In the genomic region with DNA sequence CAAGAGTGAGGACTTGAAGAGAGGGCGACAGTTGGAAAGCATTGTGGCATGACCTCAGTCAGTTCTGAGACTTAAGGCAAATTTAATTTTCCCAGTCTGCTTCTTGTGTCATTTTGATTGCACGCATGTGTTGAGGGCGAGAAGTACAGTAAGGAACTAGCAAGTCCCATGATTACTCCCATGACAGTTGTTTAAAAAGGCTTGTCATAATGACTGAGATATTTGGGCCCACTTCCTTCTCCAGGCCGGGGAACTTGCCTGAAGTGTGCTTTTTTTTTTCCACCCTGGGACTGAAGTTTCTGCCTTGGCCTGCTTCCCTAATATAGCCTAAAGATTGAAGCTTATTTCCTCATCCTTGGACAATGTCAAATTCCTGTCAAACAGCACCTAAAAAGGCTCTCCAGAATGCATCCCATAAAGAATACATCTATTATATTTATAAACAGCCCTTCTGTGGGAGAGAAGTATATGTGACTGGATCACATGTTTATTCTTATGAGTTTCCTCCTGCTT, we compare ENCODE assay signal across 27 mouse cellular contexts.
A peak's percentile ranks its signal among the peaks of the same experiment; 100 is the strongest.
DNase-seq lines count a peak whose midpoint lies in the region; ATAC-seq and TF ChIP-seq lines count a peak whose summit lies in the region.
"Had no signal": no experiment of that assay in that cellular context is flagged by ENCODE, and none has a peak within 500 bp of the region (broad histone marks: within the 10 kb centered on the region; RNA-seq: fewer than 3 reads in every experiment).

No protein-coding gene starts in this region.

- H3K9me3 ChIP-seq in kidney, postnatal 0 days (replicated peaks; ENCODE audit: low read length), result no peaks in the 10 kb centered on the region
- H3K9me3 ChIP-seq in lung, embryonic 15.5 days, result no peaks in the 10 kb centered on the region
- 0 out of 2 replicates have a peak, but pooled peaks cover under 1% of the 10 kb centered on the region for H3K9me3 ChIP-seq in lung, postnatal 0 days (ENCODE audit: low read length)
- H3K9me3 ChIP-seq in CH12.LX (replicated peaks; ENCODE audit: low read length), result peaks cover 3% of the 10 kb centered on the region
- no peaks in the 10 kb centered on the region for H3K9me3 ChIP-seq in stomach, embryonic 15.5 days
- H3K9me3 ChIP-seq: embryonic facial prominence, embryonic 10.5 days; embryonic facial prominence, embryonic 13.5 days; forebrain, embryonic 12.5 days; forebrain, embryonic 15.5 days; G1E; hindbrain, embryonic 15.5 days had no signal

- H3K4me3 ChIP-seq in kidney, postnatal 0 days (replicated peaks; ENCODE audit: low read depth, low read length), result no peak overlapping the region
- no peak overlapping the region for H3K4me3 ChIP-seq in lung, embryonic 15.5 days
- no peak overlapping the region for H3K4me3 ChIP-seq in lung, postnatal 0 days (ENCODE audit: low read depth, low read length)
- no peak overlapping the region for H3K4me3 ChIP-seq in CH12.LX (replicated peaks in 1 of 3; ENCODE audit: low read depth in 2 of 3, low read length in 2 of 3, poor library complexity in 1 of 3)
- no peak overlapping the region for H3K4me3 ChIP-seq in stomach, embryonic 15.5 days (replicated peaks)
- H3K4me3 ChIP-seq: embryonic facial prominence, embryonic 10.5 days; embryonic facial prominence, embryonic 13.5 days; erythroblast, embryonic 14.5 days; forebrain, embryonic 12.5 days; forebrain, embryonic 15.5 days; hindbrain, embryonic 12.5 days; hindbrain, embryonic 15.5 days had no signal

- no peaks in the 10 kb centered on the region for H3K27me3 ChIP-seq in kidney, postnatal 0 days (ENCODE audit: insufficient read depth, low read length)
- no peaks in the 10 kb centered on the region for H3K27me3 ChIP-seq in lung, embryonic 15.5 days
- H3K27me3 ChIP-seq in lung, postnatal 0 days (replicated peaks; ENCODE audit: insufficient read depth, low read length), result no peaks in the 10 kb centered on the region
- H3K27me3 ChIP-seq in CH12.LX (replicated peaks), result no peaks in the 10 kb centered on the region
- no peaks in the 10 kb centered on the region for H3K27me3 ChIP-seq in stomach, embryonic 15.5 days (replicated peaks)
- H3K27me3 ChIP-seq: embryonic facial prominence, embryonic 13.5 days; forebrain, embryonic 12.5 days; forebrain, embryonic 15.5 days; hindbrain, embryonic 12.5 days; hindbrain, embryonic 15.5 days; Patski had no signal

- no peak overlapping the region for H3K27ac ChIP-seq in kidney, postnatal 0 days
- H3K27ac ChIP-seq in lung, embryonic 15.5 days, result no peak overlapping the region; the same call in 1 of the 2 replicates
- H3K27ac ChIP-seq in lung, postnatal 0 days (ENCODE audit: low read length), result no peak overlapping the region
- H3K27ac ChIP-seq in CH12.LX (ENCODE audit: insufficient read depth, low read depth), result no peak overlapping the region
- no peak overlapping the region for H3K27ac ChIP-seq in stomach, embryonic 15.5 days
- H3K27ac ChIP-seq: embryonic facial prominence, embryonic 10.5 days; embryonic facial prominence, embryonic 13.5 days; forebrain, embryonic 12.5 days; forebrain, embryonic 15.5 days; hindbrain, embryonic 12.5 days; hindbrain, embryonic 15.5 days had no signal

- peak; percentile 3 for DNase-seq in kidney, postnatal 0 days (ENCODE audit: low spot score)
- no peak for DNase-seq in kidney, postnatal 25 days
- DNase-seq in lung, postnatal 0 days (ENCODE audit: low spot score), result no peak
- DNase-seq in CH12.LX (ENCODE audit: extremely low read depth), result peak; percentile 4
- no peak for DNase-seq in right cerebral cortex, adult 2 months (ENCODE audit: low spot score in 2 of 2)
- no peak for DNase-seq in testis, postnatal 10 days (ENCODE audit: low spot score)
- DNase-seq: adrenal gland, postnatal 10 days; adrenal gland, postnatal 36 days; cerebellum, adult 11 months; cerebellum, adult 2 months; cerebellum, adult 9-11 months; cerebellum, postnatal 36 days; embryo, embryonic 11 days; gastrocnemius, postnatal 10 days; gastrocnemius, postnatal 36 days had no signal

- no peak for ATAC-seq in kidney, postnatal 0 days (replicated peaks; ENCODE audit: low FRiP score, low read depth)
- peak; percentile 49; the same call in 1 of the 2 replicates for ATAC-seq in lung, embryonic 15.5 days (ENCODE audit: borderline replicate concordance, extremely low read depth, low FRiP score, low TSS enrichment)
- no peak for ATAC-seq in lung, postnatal 0 days
- ATAC-seq in stomach, embryonic 15.5 days (ENCODE audit: insufficient read depth, low FRiP score, low read depth), result peak; percentile 35; the same call in 1 of the 2 replicates
- ATAC-seq: forebrain, embryonic 15.5 days; Patski had no signal

- H3K79me2 ChIP-seq in CH12.LX (replicated peaks; ENCODE audit: control insufficient read depth, extremely low read depth, insufficient read depth, poor library complexity, severe bottlenecking), result no peaks in the 10 kb centered on the region

- no peak overlapping the region for H3K4me2 ChIP-seq in kidney, postnatal 0 days (ENCODE audit: low read length)
- H3K4me2 ChIP-seq in lung, embryonic 15.5 days, result no peak overlapping the region
- H3K4me2 ChIP-seq in lung, postnatal 0 days (replicated peaks; ENCODE audit: low read depth, low read length), result no peak overlapping the region
- no peak overlapping the region for H3K4me2 ChIP-seq in CH12.LX (ENCODE audit: insufficient read depth, low read depth, poor library complexity, severe bottlenecking)
- H3K4me2 ChIP-seq in stomach, embryonic 15.5 days, result no peak overlapping the region
- H3K4me2 ChIP-seq: embryonic facial prominence, embryonic 13.5 days; forebrain, embryonic 12.5 days; forebrain, embryonic 15.5 days; heart, embryonic 11.5 days; hindbrain, embryonic 12.5 days; hindbrain, embryonic 15.5 days had no signal

- 68% methylated on average over 4 of the region's 4 CpGs for WGBS in kidney, postnatal 0 days
- 38% methylated on average over 4 of the region's 4 CpGs for WGBS in lung, embryonic 15.5 days
- 46% methylated on average over 4 of the region's 4 CpGs for WGBS in lung, postnatal 0 days
- 30% methylated on average over 4 of the region's 4 CpGs for WGBS in stomach, embryonic 15.5 days

- TF ChIP-seq RAD21 in CH12.LX (IDR thresholded peaks at IDR 0.05; ENCODE audit: low read depth, low read length), result no peak

- dilution Hi-C loops in CH12.LX (cut with MboI; ENCODE audit: extremely low pct_ligation_motif_present, extremely low pct_unique_long_range_greater_than_20kb, low sequenced_read_pairs), result no loop called here

- H3K4me1 ChIP-seq in kidney, postnatal 0 days (replicated peaks; ENCODE audit: insufficient read depth, low read length), result no peaks in the 10 kb centered on the region
- H3K4me1 ChIP-seq in lung, embryonic 15.5 days, result no peaks in the 10 kb centered on the region
- no peaks in the 10 kb centered on the region for H3K4me1 ChIP-seq in lung, postnatal 0 days (ENCODE audit: insufficient read depth, low read depth, low read length)
- peaks cover 0 to 6% of the 10 kb centered on the region in 2 experiments; a peak in 1 of 4 replicates for H3K4me1 ChIP-seq in CH12.LX (ENCODE audit: control insufficient read depth in 1 of 2, insufficient read depth in 2 of 2)
- no peaks in the 10 kb centered on the region for H3K4me1 ChIP-seq in stomach, embryonic 15.5 days
- H3K4me1 ChIP-seq: embryonic facial prominence, embryonic 10.5 days; embryonic facial prominence, embryonic 13.5 days; forebrain, embryonic 12.5 days; forebrain, embryonic 15.5 days; hindbrain, embryonic 12.5 days; hindbrain, embryonic 15.5 days had no signal

- H3K9ac ChIP-seq in kidney, postnatal 0 days (ENCODE audit: low read depth, low read length), result no peak overlapping the region
- H3K9ac ChIP-seq in lung, embryonic 15.5 days, result no peak overlapping the region
- no peak overlapping the region for H3K9ac ChIP-seq in lung, postnatal 0 days (replicated peaks; ENCODE audit: low read depth)
- no peak overlapping the region for H3K9ac ChIP-seq in CH12.LX (ENCODE audit: insufficient read depth, low read depth)
- no peak overlapping the region for H3K9ac ChIP-seq in stomach, embryonic 15.5 days
- H3K9ac ChIP-seq: embryonic facial prominence, embryonic 13.5 days; forebrain, embryonic 12.5 days; forebrain, embryonic 15.5 days; hindbrain, embryonic 12.5 days; hindbrain, embryonic 15.5 days had no signal

- no peak for TF ChIP-seq EP300 in lung, postnatal 0 days (IDR thresholded peaks at IDR 0.05)
- no peak for TF ChIP-seq EP300 in CH12.LX (IDR thresholded peaks at IDR 0.05; ENCODE audit: low read length)

- H3K36me3 ChIP-seq in kidney, postnatal 0 days (ENCODE audit: insufficient read depth, low read length), result no peaks in the 10 kb centered on the region
- no peaks in the 10 kb centered on the region for H3K36me3 ChIP-seq in lung, embryonic 15.5 days
- no peaks in the 10 kb centered on the region for H3K36me3 ChIP-seq in lung, postnatal 0 days (ENCODE audit: insufficient read depth, low read length)
- no peaks in the 10 kb centered on the region for H3K36me3 ChIP-seq in CH12.LX (replicated peaks in 1 of 2; ENCODE audit: control insufficient read depth in 1 of 2, insufficient read depth in 1 of 2, low read length in 1 of 2)
- H3K36me3 ChIP-seq in stomach, embryonic 15.5 days, result no peaks in the 10 kb centered on the region
- H3K36me3 ChIP-seq: embryonic facial prominence, embryonic 10.5 days; embryonic facial prominence, embryonic 13.5 days; forebrain, embryonic 12.5 days; forebrain, embryonic 15.5 days; G1E; hindbrain, embryonic 12.5 days; hindbrain, embryonic 15.5 days had no signal

- TF ChIP-seq POLR2A in CH12.LX (IDR thresholded peaks at IDR 0.05; ENCODE audit: low read depth, low read length), result no peak

- in situ Hi-C loops in CH12.LX (cut with MboI; ENCODE audit: low pct_ligation_motif_present, low pct_unique_long_range_greater_than_20kb, low sequenced_read_pairs), result no loop called here

- no peak for TF ChIP-seq CTCF in kidney, postnatal 0 days (IDR thresholded peaks at IDR 0.05; ENCODE audit: low read depth)
- no peak for TF ChIP-seq CTCF in lung, postnatal 0 days (IDR thresholded peaks at IDR 0.05)
- TF ChIP-seq CTCF in CH12.LX (conservative IDR thresholded peaks at IDR 0.05 in 1 of 2, IDR thresholded peaks at IDR 0.05 in 1 of 2; ENCODE audit: low read depth in 2 of 2, low read length in 2 of 2), result no peak

TF ChIP-seq in CH12.LX, 34 proteins besides CTCF, POLR2A, EP300 and RAD21 (continues in another document):
- TF ChIP-seq IRF4 (IDR thresholded peaks at IDR 0.05; ENCODE audit: low read depth, low read length) (no peak), CHD1 (IDR thresholded peaks at IDR 0.05; ENCODE audit: low read depth, low read length) (no peak), UBTF (IDR thresholded peaks at IDR 0.05; ENCODE audit: low read depth, low read length) (no peak), POLR2AphosphoS2 (IDR thresholded peaks at IDR 0.05; ENCODE audit: low read depth, low read length) (no peak), HCFC1 (IDR thresholded peaks at IDR 0.05; ENCODE audit: low read depth, low read length) (no peak), SIN3A (IDR thresholded peaks at IDR 0.05; ENCODE audit: low read length) (no peak), GABPA (IDR thresholded peaks at IDR 0.05; ENCODE audit: insufficient replicate concordance, low read depth, low read length) (no peak), PAX5 (IDR thresholded peaks at IDR 0.05; ENCODE audit: low read length) (no peak), CHD2 (IDR thresholded peaks at IDR 0.05; ENCODE audit: low read length) (no peak), MAX (IDR thresholded peaks at IDR 0.05; ENCODE audit: low read length) (no peak), USF2 (conservative IDR thresholded peaks at IDR 0.05; ENCODE audit: low read depth, low read length) (no peak)

Comparison
In these comparisons a context has a peak if more than half of its experiments do, and no peak if none do; other contexts are left out.
1. ATAC-seq: peak in lung, embryonic 15.5 days (single experiment) and stomach, embryonic 15.5 days (single experiment); none in kidney, postnatal 0 days (single experiment) and lung, postnatal 0 days (single experiment).
2. DNase-seq: peak in kidney, postnatal 0 days (single experiment) and CH12.LX (single experiment); none in kidney, postnatal 25 days (0 of 2), lung, postnatal 0 days (single experiment), right cerebral cortex, adult 2 months (0 of 2) and testis, postnatal 10 days (single experiment).